Mouse (Mus musculus): ENCODE measurements around the gene Foxb1.

Gene Foxb1

GRCm38 (mm10) chr9:69760371-69761301 is at the start of gene Foxb1:
Gene Foxb1 (minus strand): TSS chr9:69760940.
- peak; percentile 3 for DNase-seq (ENCODE audit: low read depth, low spot score)

- DNase-seq (ENCODE audit: low read depth, low spot score), result peak; percentile 10
These were observed 29.8 kb upstream of the Foxb1 start for GRCm38 (mm10) chr9:69790562-69790961.

- no peak for DNase-seq (ENCODE audit: low read depth, low spot score)
These were observed 19.3 kb upstream of the Foxb1 start for GRCm38 (mm10) chr9:69779996-69780395.

- DNase-seq (ENCODE audit: low read depth, low spot score), result no peak
These were observed 9.3 kb upstream of the Foxb1 start for GRCm38 (mm10) chr9:69769949-69770585.

GRCm38 (mm10) chr9:69769091-69769948 is 8.6 kb upstream of the Foxb1 start:
- no peak for DNase-seq (ENCODE audit: low read depth, low spot score)

- no peak for DNase-seq (ENCODE audit: low read depth, low spot score)
These were observed 7.6 kb upstream of the Foxb1 start for GRCm38 (mm10) chr9:69768136-69768875.

GRCm38 (mm10) chr9:69767421-69767820 is 6.7 kb upstream of the Foxb1 start:
- DNase-seq (ENCODE audit: low read depth, low spot score), result no peak

GRCm38 (mm10) chr9:69766936-69767335 is 6.2 kb upstream of the Foxb1 start:
- DNase-seq (ENCODE audit: low read depth, low spot score), result no peak

- DNase-seq (ENCODE audit: low read depth, low spot score), result no peak
These were observed 5.6 kb upstream of the Foxb1 start for GRCm38 (mm10) chr9:69766301-69766700.

- DNase-seq (ENCODE audit: low read depth, low spot score), result no peak
These were observed 4.8 kb upstream of the Foxb1 start for GRCm38 (mm10) chr9:69765483-69766050.

- peak; percentile 3 for DNase-seq (ENCODE audit: low read depth, low spot score)
These were observed 4.1 kb upstream of the Foxb1 start for GRCm38 (mm10) chr9:69764586-69765482.

GRCm38 (mm10) chr9:69763681-69764585 is 3.2 kb upstream of the Foxb1 start:
- no peak for DNase-seq (ENCODE audit: low read depth, low spot score)

- DNase-seq (ENCODE audit: low read depth, low spot score), result no peak
These were observed 2.0 kb upstream of the Foxb1 start for GRCm38 (mm10) chr9:69762703-69763102.

- DNase-seq (ENCODE audit: low read depth, low spot score), result peak; percentile 2
These were observed 1.5 kb upstream of the Foxb1 start for GRCm38 (mm10) chr9:69762221-69762620.

GRCm38 (mm10) chr9:69761569-69761968 is 829 bp upstream of the Foxb1 start:
- DNase-seq (ENCODE audit: low read depth, low spot score), result no peak

GRCm38 (mm10) chr9:69759721-69760221 is 969 bp downstream of the Foxb1 start:
- peak; percentile 10 for DNase-seq (ENCODE audit: low read depth, low spot score)

- peak; percentile 16 for DNase-seq (ENCODE audit: low read depth, low spot score)
These were observed 1.7 kb downstream of the Foxb1 start for GRCm38 (mm10) chr9:69758946-69759615.

- peak; percentile 1 for DNase-seq (ENCODE audit: low read depth, low spot score)
These were observed 2.2 kb downstream of the Foxb1 start for GRCm38 (mm10) chr9:69758506-69758905.

All from CD4-positive, CD25-positive, alpha-beta regulatory T cell, adult 2 months (primary cell).